Comparison of ENCODE assay signal across 27 mouse cellular contexts in genomic region chr17:25320819-25321218, GRCm38 (mm10). TPM values are rescaled to one million over a fixed set of nuclear protein-coding genes. Genes with fewer than 3 reads are reported as not detected.
A peak's percentile ranks its signal among the peaks of the same experiment; 100 is the strongest.
DNase-seq lines count a peak whose midpoint lies in the region; ATAC-seq and TF ChIP-seq lines count a peak whose summit lies in the region.
"Had no signal": no experiment of that assay in that cellular context is flagged by ENCODE, and none has a peak within 500 bp of the region (broad histone marks: within the 10 kb centered on the region; RNA-seq: fewer than 3 reads in every experiment).

No protein-coding gene starts in this region.

- no peak for TF ChIP-seq CTCF in kidney, adult 2 months (conservative IDR thresholded peaks at IDR 0.05; ENCODE audit: insufficient read depth, insufficient read length, low read depth, low read length)

- no peaks in the 10 kb centered on the region for H3K9me3 ChIP-seq in kidney, embryonic 15.5 days (replicated peaks)
- H3K9me3 ChIP-seq in kidney, embryonic 14.5 days (ENCODE audit: control insufficient read depth, low read length), result no peaks in the 10 kb centered on the region
- H3K9me3 ChIP-seq: embryonic facial prominence, embryonic 10.5 days; embryonic facial prominence, embryonic 12.5 days; forebrain, embryonic 13.5 days; G1E had no signal

- no peak overlapping the region for H3K9ac ChIP-seq in kidney, embryonic 15.5 days
- H3K9ac ChIP-seq in kidney, embryonic 14.5 days (ENCODE audit: low read depth, low read length), result no peak overlapping the region
- H3K9ac ChIP-seq: embryonic facial prominence, embryonic 12.5 days; forebrain, embryonic 13.5 days had no signal

- no peaks in the 10 kb centered on the region for H3K27me3 ChIP-seq in kidney, adult 2 months (replicated peaks; ENCODE audit: control insufficient read depth, insufficient read depth, low read length)
- 0 out of 2 replicates have a peak, but pooled peaks cover 5% of the 10 kb centered on the region for H3K27me3 ChIP-seq in kidney, embryonic 15.5 days
- no peaks in the 10 kb centered on the region for H3K27me3 ChIP-seq in kidney, embryonic 14.5 days (ENCODE audit: control insufficient read depth, insufficient read depth, low read length)
- H3K27me3 ChIP-seq: embryonic facial prominence, embryonic 12.5 days; forebrain, embryonic 13.5 days had no signal

- peak; percentile 57 for DNase-seq in kidney, adult 11 months
- no peak for DNase-seq in kidney, postnatal 14 days
- peak; percentile 52 for DNase-seq in kidney, adult 2 months
- peak; percentile 38 for DNase-seq in kidney, adult 9 months
- DNase-seq in testis, postnatal 10 days (ENCODE audit: low spot score), result peak; percentile 35
- DNase-seq in testis, postnatal 14 days (ENCODE audit: low spot score), result no peak
- DNase-seq: adrenal gland, adult 8-10 months; adrenal gland, postnatal 14 days; adrenal gland, postnatal 36 days; B cell, adult 2 months; cerebellum, adult 11-12 months; cerebellum, adult 2 months; cerebellum, adult 9-10 months; cerebellum, postnatal 10 days; cerebellum, postnatal 25 days had no signal

- no peaks in the 10 kb centered on the region for H3K4me1 ChIP-seq in kidney, adult 2 months (ENCODE audit: control insufficient read depth, insufficient read depth, low read length)
- no peaks in the 10 kb centered on the region for H3K4me1 ChIP-seq in kidney, embryonic 15.5 days
- no peaks in the 10 kb centered on the region for H3K4me1 ChIP-seq in kidney, embryonic 14.5 days (ENCODE audit: control insufficient read depth, insufficient read depth, low read length)
- H3K4me1 ChIP-seq: embryonic facial prominence, embryonic 12.5 days; forebrain, embryonic 13.5 days had no signal

- TF ChIP-seq POLR2A in kidney, adult 2 months (IDR thresholded peaks at IDR 0.05; ENCODE audit: low read depth, low read length), result no peak

- no peaks in the 10 kb centered on the region for H3K36me3 ChIP-seq in kidney, adult 2 months (ENCODE audit: control insufficient read depth, insufficient read depth, low read length)
- H3K36me3 ChIP-seq in kidney, embryonic 15.5 days, result no peaks in the 10 kb centered on the region
- no peaks in the 10 kb centered on the region for H3K36me3 ChIP-seq in kidney, embryonic 14.5 days (ENCODE audit: control insufficient read depth, insufficient read depth, low read length)
- H3K36me3 ChIP-seq: embryonic facial prominence, embryonic 10.5 days; embryonic facial prominence, embryonic 12.5 days; G1E had no signal

- no peak for ATAC-seq in kidney, embryonic 15.5 days (replicated peaks; ENCODE audit: low FRiP score)
- no peak for ATAC-seq in kidney, embryonic 14.5 days (ENCODE audit: low FRiP score, low TSS enrichment)
- ATAC-seq: activated CD4-positive, CD25-positive, alpha-beta regulatory T cell, adult 4 months; CD4-positive, CD25-positive, alpha-beta regulatory T cell, adult 4 months; forebrain, embryonic 13.5 days; Patski had no signal

- no peak overlapping the region for H3K4me3 ChIP-seq in kidney, adult 2 months (ENCODE audit: insufficient read depth, low read depth, low read length)
- H3K4me3 ChIP-seq in kidney, embryonic 15.5 days (replicated peaks), result no peak overlapping the region
- H3K4me3 ChIP-seq in kidney, embryonic 14.5 days (ENCODE audit: low read length), result no peak overlapping the region
- H3K4me3 ChIP-seq: embryonic facial prominence, embryonic 10.5 days; embryonic facial prominence, embryonic 12.5 days; forebrain, embryonic 13.5 days had no signal

- 54% methylated on average over 8 of the region's 8 CpGs for WGBS in kidney, adult 2 months
- WGBS in kidney, embryonic 15.5 days, result 85% methylated on average over 8 of the region's 8 CpGs
- WGBS in kidney, embryonic 14.5 days, result 86% methylated on average over 8 of the region's 8 CpGs

- no peak overlapping the region for H3K27ac ChIP-seq in kidney, adult 2 months (ENCODE audit: insufficient read depth, low read depth, low read length)
- H3K27ac ChIP-seq in kidney, embryonic 15.5 days, result no peak overlapping the region
- no peak overlapping the region for H3K27ac ChIP-seq in kidney, embryonic 14.5 days (ENCODE audit: low read depth, low read length)
- H3K27ac ChIP-seq: embryonic facial prominence, embryonic 10.5 days; embryonic facial prominence, embryonic 12.5 days; forebrain, embryonic 13.5 days had no signal

- no peak overlapping the region for H3K4me2 ChIP-seq in kidney, embryonic 15.5 days
- no peak overlapping the region for H3K4me2 ChIP-seq in kidney, embryonic 14.5 days (replicated peaks; ENCODE audit: low read depth, low read length)
- H3K4me2 ChIP-seq: embryonic facial prominence, embryonic 12.5 days; forebrain, embryonic 13.5 days had no signal

RNA-seq across cellular contexts. Expression of gene Prss29, which starts 2.4 kb away (rescaled TPM):
- not detected in 2 replicates for polyA plus RNA-seq in kidney, adult 2 months (2012; rRNA removed)
- not detected in 2 replicates for polyA plus RNA-seq in kidney, embryonic 15.5 days (2015; fragmentation: Nextera tagmentation; extraction: Ambion mirVana)
- not detected in 2 replicates for polyA plus RNA-seq in kidney, embryonic 14.5 days (2014; fragmentation: Nextera tagmentation; extraction: Ambion mirVana)
- polyA plus RNA-seq: activated CD4-positive, CD25-positive, alpha-beta regulatory T cell, adult 4 months; CD4-positive, CD25-positive, alpha-beta regulatory T cell, adult 4 months; cerebellum, adult 2 months; cortical plate, adult 2 months; embryonic facial prominence, embryonic 10.5 days; embryonic facial prominence, embryonic 12.5 days; embryonic facial prominence, embryonic 14.5 days; forebrain, embryonic 11.5 days; forebrain, embryonic 13.5 days; G1E; Patski had no signal

RNA-seq across cellular contexts. Expression of gene Prss28, which starts 12.4 kb away (rescaled TPM):
- not detected in 2 replicates for polyA plus RNA-seq in kidney, adult 2 months (2012; rRNA removed)
- polyA plus RNA-seq in kidney, embryonic 15.5 days (2015; fragmentation: Nextera tagmentation; extraction: Ambion mirVana), result not detected in 2 replicates
- not detected in 2 replicates for polyA plus RNA-seq in kidney, embryonic 14.5 days (2014; fragmentation: Nextera tagmentation; extraction: Ambion mirVana)
- polyA plus RNA-seq: activated CD4-positive, CD25-positive, alpha-beta regulatory T cell, adult 4 months; CD4-positive, CD25-positive, alpha-beta regulatory T cell, adult 4 months; cerebellum, adult 2 months; cortical plate, adult 2 months; embryonic facial prominence, embryonic 10.5 days; embryonic facial prominence, embryonic 14.5 days; forebrain, embryonic 11.5 days; forebrain, embryonic 13.5 days; G1E; Patski had no signal

RNA-seq across cellular contexts. Expression of gene Prss34, which starts 22.6 kb away (rescaled TPM):
- not detected in 2 replicates for polyA plus RNA-seq in kidney, adult 2 months (2012; rRNA removed)
- 0.40 and 0.55 TPM in 2 replicates for polyA plus RNA-seq in kidney, embryonic 15.5 days (2015; fragmentation: Nextera tagmentation; extraction: Ambion mirVana)
- not detected in 2 replicates for polyA plus RNA-seq in kidney, embryonic 14.5 days (2014; fragmentation: Nextera tagmentation; extraction: Ambion mirVana)
- polyA plus RNA-seq: activated CD4-positive, CD25-positive, alpha-beta regulatory T cell, adult 4 months; CD4-positive, CD25-positive, alpha-beta regulatory T cell, adult 4 months; cerebellum, adult 2 months; cortical plate, adult 2 months; embryonic facial prominence, embryonic 10.5 days; embryonic facial prominence, embryonic 12.5 days; forebrain, embryonic 11.5 days; forebrain, embryonic 13.5 days; G1E; Patski had no signal

RNA-seq across cellular contexts. Expression of gene Tpsab1, which starts 24.5 kb away (rescaled TPM):
- polyA plus RNA-seq in kidney, adult 2 months (2012; rRNA removed), result not detected in 2 replicates
- 0.18 and 0.44 TPM in 2 replicates for polyA plus RNA-seq in kidney, embryonic 15.5 days (2015; fragmentation: Nextera tagmentation; extraction: Ambion mirVana)
- 0.27 and 0.39 TPM in 2 replicates for polyA plus RNA-seq in kidney, embryonic 14.5 days (2014; fragmentation: Nextera tagmentation; extraction: Ambion mirVana)
- polyA plus RNA-seq: activated CD4-positive, CD25-positive, alpha-beta regulatory T cell, adult 4 months; CD4-positive, CD25-positive, alpha-beta regulatory T cell, adult 4 months; cerebellum, adult 2 months; cortical plate, adult 2 months; embryonic facial prominence, embryonic 10.5 days; embryonic facial prominence, embryonic 12.5 days; forebrain, embryonic 11.5 days; forebrain, embryonic 13.5 days; Patski had no signal

RNA-seq across cellular contexts. Expression of gene Tpsb2, which starts 45.3 kb away (rescaled TPM):
- polyA plus RNA-seq in kidney, adult 2 months (2012; rRNA removed), result 1.8 and 2.4 TPM in 2 replicates
- 1.9 and 2.2 TPM in 2 replicates for polyA plus RNA-seq in kidney, embryonic 15.5 days (2015; fragmentation: Nextera tagmentation; extraction: Ambion mirVana)
- 0.30 and 0.57 TPM in 2 replicates for polyA plus RNA-seq in kidney, embryonic 14.5 days (2014; fragmentation: Nextera tagmentation; extraction: Ambion mirVana)
- polyA plus RNA-seq: activated CD4-positive, CD25-positive, alpha-beta regulatory T cell, adult 4 months; CD4-positive, CD25-positive, alpha-beta regulatory T cell, adult 4 months; cerebellum, adult 2 months; embryonic facial prominence, embryonic 10.5 days; embryonic facial prominence, embryonic 12.5 days; forebrain, embryonic 11.5 days; forebrain, embryonic 13.5 days; G1E; Patski had no signal

Comparison
In these comparisons a context has a peak if more than half of its experiments do, and no peak if none do; other contexts are left out.
1. DNase-seq: peak in kidney, adult 11 months (single experiment), kidney, adult 2 months (single experiment), kidney, adult 9 months (single experiment) and testis, postnatal 10 days (single experiment); none in kidney, postnatal 14 days (single experiment) and testis, postnatal 14 days (single experiment).